Mouse (Mus musculus) c-Kit-negative CD71-positive TER-119-positive erythroid progenitor cells, embryonic 14.5 days (primary cell): ENCODE data around the gene Wdr78.

Experiments used
- DNase-seq: peaks from one replicate; pipeline ENCODE4 v3.0.0-alpha.2; 2013; ENCODE audit warnings: low read depth, low spot score

Wdr78 gene

DNA sequence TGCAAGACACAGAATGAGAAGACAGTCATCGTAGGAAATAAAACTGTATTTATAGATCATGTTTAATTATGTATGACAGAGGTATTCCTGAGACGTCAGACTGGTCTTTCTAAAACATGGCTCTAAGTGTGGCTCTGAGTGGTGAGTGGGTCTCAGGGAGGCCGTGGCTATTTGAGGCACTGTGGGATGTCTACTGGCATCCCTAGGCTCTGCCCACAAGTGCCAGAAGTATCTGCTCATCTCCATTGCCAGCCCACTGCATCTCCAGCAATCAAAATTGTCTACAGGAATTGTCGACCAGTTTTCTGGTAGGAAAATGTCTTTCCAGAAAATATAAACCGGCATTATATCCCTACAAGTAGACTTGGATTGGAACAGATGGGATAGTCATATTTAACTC, 57.4 kb downstream of the Wdr78 start:
- no peak for DNase-seq

DNA sequence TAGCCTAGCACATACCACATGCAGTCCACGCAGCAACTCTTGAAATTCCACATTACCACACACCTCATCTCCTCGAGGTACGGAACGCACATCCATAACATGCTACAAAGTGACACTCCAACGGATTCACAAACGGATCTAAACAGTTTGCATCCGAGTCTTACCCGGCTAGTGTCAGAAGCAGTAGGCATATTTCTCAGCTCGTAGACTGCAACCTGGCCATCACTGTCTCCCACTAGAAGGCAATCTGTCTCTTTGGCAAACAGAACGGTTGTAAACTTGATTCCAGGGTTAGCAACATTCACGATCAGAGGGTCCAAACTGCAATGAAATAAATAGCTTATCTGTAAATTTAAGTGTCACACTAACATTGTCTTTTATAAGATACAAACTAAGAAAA, 66.3 kb downstream of the Wdr78 start:
- DNase-seq: no peak

DNA sequence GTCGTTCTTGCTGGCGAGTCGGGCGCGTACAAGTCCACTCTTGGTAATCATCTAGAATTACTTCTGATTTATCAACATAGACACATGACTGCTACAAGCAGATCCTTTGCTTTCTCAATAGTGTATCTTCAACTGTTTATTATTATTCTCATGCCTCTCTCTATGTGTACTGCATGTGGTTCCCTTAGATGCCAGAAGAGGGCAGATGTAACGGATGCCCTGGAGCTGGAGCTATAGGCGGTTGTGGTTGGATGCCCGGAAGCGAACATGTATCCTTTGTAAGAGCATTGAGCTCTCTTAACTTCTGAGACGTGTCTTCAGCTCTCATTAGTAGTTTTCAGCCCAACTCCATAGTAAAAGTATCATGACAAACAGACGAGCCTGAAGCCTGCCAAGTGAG, 71.4 kb downstream of the Wdr78 start:
- DNase-seq: no peak

DNA sequence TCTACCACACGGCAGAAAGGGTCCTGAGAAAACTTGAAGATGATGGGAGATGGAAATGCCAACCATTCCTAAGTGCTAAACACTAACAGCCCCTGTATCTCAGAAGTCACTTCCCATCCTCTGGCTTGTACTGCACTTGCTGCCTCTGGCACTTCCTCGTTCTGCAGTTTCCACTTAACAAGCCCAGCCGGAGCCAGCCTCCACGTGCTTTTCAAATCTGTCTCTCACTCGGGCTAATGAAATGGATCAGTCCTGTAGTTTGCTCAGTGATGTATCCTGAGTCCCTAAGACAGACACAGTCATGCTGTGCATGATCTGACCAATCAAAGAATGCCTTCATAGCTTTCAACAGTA, 74.5 kb downstream of the Wdr78 start:
- DNase-seq: no peak

DNA sequence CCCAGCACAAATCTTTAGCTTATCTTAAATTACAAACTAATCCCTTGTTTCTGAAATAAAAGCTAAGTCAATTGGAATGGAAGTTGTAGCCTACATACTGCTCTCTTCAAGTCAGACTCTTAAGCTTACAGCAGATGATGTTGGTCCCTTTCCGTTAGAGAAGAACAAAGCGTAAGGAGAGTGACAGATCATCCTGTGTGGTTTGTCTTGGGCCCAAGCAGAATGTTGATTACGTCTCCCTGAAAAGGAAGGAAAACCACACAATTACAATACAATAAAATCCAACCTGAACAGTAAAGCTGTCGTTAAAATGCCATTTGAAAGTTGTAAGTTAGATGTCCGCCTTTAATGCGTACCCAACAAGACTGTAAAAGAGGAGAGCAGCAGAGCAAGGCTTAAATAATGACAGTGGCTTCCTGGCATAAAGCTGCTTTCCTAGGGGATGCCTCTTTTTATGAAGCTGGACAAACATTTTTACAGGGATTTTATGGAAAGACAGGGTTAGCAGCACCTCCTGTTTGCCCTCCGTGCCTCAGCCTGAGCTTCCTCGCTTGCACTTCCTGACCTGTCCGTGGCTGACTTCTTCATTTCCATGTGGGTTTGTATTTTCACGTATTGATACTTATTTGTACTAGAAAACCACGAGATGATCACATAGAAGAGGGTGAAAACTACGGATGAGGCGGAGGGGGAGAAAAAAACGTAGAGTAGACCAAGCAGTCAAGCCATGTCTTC, 75.1 kb downstream of the Wdr78 start:
- DNase-seq: no peak

DNA sequence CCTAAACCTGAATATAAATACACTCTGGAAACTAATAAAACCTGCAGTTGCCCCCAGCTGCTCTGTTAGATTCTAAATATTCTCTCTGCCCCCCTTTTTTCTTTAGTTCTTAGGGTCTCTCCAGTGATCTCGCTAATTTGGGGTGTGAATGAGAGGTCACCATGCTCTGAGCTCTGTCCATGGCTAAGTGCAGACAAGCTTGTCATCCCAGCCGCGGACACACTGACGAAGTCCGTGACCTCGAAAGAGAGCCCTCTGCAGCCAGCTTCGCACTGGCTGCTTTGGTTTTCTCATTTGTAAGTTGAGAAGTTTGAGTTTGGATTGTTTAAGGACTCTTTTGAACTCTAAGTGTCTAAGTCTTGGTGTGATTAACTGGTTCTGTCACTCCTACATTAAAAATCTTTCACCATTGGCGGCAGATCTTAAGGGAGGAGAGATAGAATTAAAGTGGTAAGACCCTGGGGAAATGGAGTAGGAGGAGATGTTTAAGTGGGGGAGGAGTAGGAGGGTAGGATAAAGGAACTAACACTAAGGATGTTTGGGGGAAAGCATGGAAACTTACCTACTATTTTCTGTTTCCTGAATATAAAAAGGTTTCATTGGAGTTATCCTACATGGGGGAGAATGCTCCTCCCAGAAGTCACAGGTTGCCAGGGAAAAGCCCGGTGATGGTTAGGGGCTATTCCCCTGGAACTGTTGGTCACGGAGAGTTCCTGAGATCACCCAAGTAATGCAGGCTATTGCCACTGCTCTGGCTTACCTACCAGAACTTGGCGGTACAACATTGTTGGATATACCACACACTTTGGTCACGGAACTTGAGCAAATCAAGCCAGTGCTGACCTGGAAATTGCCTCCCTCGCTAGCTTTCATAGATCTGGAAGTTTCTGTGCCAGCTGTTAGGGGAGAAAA, 85.9 kb downstream of the Wdr78 start:
- no peak for DNase-seq

DNA sequence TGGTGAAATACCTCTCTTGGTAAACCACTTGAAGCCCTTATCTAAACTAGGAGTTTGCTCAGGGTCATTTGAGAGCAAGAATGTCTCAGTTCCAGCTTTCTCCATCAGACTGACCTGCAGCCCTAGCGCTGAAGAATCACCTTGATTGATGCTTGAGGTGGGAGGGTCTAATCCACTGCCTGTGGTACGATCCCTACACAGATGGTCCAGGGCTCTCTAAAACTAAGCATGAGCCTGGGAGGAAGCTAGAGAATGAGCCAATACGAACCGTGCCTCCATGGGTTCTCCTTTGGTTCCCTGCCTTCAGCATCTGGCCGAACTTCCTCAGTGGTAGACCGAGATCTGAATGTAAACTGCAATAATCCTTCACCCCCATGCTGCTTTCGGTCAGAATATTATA, 86.6 kb downstream of the Wdr78 start:
- DNase-seq: no peak

DNA sequence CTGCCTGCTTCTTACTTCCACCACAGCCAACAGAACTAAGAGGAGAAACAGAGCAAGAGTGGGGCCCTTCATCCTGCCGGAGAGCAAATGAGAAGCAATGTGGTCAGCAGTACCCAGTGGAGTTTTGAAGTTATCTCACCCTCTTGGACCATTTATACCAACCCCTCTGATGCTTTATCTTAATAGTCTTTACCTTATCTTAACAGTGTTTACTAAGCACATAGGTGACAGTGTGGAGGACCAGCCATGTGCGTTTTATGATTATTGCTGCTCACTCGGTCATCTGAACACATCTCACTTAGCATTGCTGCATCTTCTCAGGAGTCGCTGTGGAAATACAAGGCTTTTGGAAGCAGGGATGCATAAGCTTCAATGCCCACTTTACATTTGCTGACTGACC, 87.7 kb downstream of the Wdr78 start, which contains the start of gene Insl5:
Gene Insl5, minus strand, starts transcription at position 222 of the 400 bp plus-strand sequence.
- DNase-seq: no peak

DNA sequence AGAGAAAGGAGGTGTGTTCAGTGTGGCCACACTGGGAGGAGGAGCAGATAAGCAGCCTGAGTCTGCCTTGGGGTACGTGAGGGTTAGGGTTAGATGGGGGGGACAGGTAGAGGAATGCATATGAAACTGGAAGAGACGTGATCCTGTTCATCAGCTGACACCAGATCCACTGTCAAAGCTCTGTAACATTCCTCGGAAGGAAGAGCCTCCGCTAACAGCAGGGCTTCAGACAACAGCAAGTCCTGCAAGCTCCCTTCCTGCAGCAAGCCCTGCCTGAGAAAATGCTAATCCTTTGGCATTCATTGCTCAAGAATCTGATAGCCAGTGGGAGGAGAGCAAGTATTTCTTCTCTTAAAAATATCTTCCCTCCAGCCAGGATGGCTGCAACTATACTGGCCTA, 100.9 kb downstream of the Wdr78 start:
- DNase-seq: no peak

DNA sequence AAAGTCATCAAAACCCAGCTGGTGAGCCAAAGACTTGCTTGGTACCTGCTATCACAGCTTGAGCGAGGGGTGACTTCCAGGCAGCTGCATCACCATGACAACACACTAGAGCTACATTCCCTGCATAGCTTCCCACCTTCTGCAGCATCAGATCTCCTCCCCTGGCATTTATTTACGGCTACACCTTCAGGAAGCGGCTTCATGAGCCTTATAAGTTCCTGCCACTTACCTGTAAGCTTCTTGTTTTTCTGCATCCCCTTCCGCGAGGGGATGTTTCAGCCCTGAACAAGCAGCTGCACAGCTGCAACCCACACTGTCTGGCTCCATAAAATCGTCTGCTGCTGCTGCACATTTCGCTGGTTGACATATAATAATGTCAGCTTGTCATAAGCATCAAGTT, 102.5 kb downstream of the Wdr78 start:
- no peak for DNase-seq

DNA sequence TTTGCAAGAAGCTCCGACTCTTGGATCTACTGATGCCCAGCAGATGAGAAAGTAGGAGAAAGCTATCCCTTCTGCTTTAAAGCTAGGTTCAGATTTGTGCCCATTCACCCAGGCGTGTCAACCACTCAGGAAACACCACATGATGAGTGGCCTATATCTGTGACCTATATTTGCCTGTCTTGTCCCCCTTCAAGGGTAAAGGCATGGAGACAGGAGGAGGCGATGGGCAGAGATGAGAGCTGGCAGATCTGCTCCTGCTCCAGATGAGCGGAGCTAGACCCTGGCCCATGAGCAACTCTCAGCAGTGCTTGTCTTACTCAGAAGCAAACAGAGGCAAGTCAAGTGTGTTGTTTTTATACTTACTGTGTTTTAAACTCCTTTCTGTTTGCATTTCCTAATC, 103.6 kb downstream of the Wdr78 start:
- DNase-seq: no peak

DNA sequence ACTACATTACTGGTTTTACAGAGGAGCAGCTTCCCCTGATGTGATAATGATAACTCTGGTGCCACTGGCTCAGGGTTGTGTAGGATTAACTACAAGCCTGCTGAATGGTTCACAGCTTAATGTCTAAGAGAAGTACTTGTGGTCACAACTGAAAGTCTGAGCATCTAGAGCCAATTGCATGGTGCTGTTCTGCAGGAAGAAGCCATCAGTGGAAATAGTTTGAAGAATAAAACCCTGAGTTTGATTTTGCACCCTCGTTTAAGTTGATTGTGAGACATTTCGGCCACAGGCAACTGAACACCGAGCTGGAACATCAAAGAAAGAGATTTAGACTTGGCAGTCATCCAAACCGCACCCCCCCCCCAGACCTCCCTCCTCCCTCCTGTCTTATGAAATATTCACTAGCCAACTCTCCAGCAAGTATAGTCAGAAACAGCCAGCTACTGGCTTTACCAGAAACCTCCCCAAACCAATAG, 107.4 kb downstream of the Wdr78 start:
- no peak for DNase-seq

DNA sequence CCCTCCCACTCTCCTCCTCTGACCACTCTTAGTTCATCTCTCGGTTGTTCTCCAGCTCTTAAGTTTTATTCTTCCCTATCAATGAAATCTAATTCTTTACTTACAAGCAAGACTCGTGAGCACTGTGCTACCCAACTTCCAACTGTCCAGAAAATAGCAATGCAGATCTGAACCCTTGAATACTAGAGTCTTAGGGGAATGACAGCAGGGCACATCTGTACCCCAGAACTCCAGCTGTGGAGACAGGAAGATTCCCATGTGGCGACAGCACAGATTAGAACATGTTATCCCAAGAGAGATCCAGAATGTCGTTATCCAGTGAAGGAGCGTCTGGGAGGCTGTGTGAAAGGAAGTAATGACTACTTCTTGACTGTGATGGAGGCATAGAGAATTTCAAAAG, 108.1 kb downstream of the Wdr78 start:
- no peak for DNase-seq

DNA sequence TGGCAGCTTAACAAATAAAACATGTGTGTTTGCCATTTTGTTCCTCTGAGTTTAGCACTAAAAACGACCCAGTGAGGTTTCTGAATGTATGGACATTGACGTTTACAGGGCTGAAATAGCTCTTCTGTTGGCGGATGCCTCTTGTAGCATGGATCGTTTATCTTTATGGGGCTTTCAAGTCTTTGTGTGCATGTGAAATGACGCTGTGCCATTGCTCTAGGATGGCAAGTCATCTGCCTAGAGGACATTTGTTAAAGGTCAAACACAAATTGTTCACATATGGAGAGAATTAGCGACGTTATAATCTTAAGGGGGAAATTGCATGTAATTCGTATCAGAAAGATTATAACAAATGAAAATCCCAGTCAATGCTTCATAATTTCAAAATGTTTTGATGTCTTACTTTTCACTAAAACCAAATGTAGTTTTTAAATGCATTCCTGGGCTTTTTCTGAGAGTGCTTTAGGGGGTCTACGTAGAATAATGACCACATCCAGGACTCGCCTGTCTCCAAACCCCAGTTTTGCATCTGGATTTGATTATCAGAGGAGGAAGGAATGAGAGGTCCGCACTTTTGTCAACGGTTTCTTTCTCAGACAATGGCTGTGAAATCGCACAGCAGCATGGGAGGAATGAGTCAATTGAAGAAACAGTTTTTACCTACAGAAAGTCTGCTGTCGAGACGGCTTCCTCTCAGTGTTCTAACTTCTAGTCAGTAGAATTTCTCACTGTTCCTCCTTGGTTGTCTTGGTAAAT, 109.0 kb downstream of the Wdr78 start:
- DNase-seq: no peak

DNA sequence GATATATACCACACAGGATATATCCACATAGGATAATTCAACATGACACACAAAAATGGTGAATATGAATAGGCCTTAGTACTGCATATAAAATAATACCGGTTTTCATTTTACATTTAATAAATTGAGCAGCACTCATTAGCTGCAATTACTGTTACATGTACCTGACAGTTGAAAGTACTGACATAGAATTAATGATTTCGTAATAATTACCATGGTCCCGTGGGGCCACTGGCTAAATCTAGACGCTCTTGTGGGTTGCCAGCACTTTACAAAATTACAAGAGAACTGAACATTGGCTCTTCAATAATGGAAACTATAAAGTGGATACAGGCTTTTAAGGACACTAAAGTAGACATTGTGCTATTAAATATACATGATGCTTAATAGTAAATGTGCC, 109.7 kb downstream of the Wdr78 start:
- DNase-seq: no peak

DNA sequence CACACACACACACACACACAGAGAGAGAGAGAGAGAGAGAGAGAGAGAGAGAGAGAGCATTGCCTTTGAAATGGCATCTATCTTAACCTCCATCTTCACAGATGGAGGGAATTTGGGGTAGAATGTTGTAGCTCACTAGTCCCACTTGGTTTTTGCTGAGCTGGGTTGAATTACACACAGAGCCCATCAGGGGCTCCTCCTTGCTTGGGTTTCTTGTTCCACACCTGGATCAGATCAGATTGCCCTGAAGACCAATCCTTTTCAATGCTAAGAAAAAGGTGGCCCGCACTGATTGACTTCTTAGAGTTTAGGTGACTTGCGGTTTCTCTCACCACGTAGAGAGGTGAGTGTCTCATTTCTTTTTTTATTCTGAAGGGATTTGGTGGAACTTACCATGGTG, 122.7 kb downstream of the Wdr78 start:
- no peak for DNase-seq

DNA sequence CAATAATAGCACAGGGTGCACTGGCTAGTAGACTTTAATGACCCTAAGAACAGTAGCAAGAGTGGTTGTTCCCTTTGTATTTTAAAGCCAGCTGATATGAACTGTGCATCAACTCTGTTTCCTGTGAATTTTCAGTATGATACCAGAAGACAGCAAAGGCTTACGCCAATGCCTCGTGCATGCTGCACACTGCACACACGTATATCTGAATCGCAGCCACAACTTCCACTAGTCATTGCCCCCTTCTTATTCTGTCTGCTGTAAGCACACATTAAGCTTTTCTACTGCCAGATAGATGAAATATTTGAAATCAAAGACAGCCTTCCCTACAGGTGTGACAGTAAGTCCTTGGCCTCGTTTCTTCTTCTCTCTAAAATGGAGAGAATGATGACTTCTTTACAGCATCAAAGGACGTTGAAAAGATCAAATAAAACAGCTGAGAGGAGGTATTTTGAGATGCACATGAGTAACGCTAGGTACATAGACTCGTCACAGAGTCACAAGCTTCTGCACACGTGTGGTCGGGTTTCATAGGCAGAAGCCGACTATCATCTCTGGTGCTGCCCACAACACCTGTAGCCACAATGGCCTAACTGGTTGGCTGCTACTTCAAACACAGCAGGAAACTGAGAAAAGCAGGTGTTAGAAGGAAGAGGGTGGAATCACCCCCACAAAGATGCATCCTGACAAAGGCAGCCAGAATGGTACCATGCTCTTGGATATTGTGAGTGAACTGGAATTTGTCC, 123.6 kb downstream of the Wdr78 start:
- no peak for DNase-seq

DNA sequence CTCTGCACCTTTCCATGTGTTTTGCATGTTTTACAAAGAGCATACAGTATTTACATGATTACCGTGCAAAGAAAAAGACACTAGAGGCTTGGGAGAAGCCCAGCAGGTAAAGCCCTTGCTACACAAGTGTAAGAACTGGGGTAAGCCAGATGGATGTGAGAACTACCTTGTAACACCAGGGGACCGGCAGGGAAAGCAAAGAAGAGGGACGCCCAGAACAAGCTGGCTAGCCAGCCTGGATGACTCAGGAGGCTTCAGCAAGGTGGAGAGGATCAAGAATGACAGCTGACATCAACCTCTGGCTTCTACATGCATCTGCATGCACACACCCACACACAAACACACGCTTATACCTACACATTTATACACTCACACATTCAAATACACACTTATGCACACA, 124.3 kb downstream of the Wdr78 start:
- no peak for DNase-seq

DNA sequence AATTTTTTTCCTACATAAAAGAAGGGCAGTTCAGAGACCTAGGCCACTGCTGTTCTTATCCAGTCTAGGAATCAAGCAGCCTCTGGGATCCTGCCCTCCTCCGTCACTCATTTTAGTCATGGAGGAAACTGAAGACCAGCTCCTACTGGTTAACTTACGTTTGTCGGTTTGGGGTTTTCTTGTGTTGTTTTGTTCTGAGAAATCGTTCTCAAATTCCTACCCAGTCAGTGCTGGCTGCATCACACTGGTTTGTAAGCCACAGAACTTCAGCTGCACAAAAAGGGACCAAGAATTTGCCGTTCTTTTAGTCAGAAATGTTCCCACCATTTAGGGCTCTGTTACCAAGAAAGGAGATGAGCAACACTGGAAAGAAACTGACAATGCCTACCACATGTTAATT, 125.0 kb downstream of the Wdr78 start:
- DNase-seq: no peak

DNA sequence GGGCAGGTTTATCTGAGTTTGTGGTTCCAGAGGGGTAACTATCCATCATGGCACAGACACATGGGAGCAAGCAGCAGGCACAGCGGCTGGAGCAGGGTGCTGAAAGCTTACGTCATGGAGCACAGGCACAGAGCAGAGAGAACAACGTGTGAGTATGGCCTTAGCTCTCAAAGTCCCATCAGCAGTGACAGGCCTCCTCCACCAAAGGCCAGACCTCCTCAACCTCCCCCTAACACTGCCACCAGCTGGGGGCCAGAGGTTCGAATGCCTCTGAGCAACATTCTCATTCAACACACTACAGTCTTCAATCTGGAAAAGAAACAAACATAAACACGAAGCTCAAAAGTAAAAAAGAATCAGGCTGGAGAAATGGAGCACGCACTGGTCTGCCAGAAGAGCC, 125.8 kb downstream of the Wdr78 start:
- DNase-seq: no peak
